Mouse (Mus musculus) neural tube, embryonic 12.5 days (tissue): ENCODE data around the gene Cxcr5. TPM values are rescaled to one million over a fixed set of nuclear protein-coding genes. Genes with fewer than 3 reads are reported as not detected.

ENCODE experiments used
- ATAC-seq: fragments of 200-750 bp; cut with Nextera tagmentation; 2 replicates; pipeline ENCODE4 v1.8.0; 2017; ENCODE audit warnings: low read depth, mild to moderate bottlenecking, moderate TSS enrichment, moderate library complexity; ENCODE audit not compliant: low FRiP score
- H3K27ac ChIP-seq: fragments of 300-500 bp; sonication (generic); 2 replicates; pipeline ENCODE4 v1.5.1; 2016
- H3K27me3 ChIP-seq: fragments of 300-500 bp; sonication (generic); replicated peaks from 2 replicates; pipeline ENCODE4 v1.6.1; 2016; ENCODE audit warnings: mild to moderate bottlenecking
- H3K36me3 ChIP-seq: fragments of 300-500 bp; sonication (generic); 2 replicates; pipeline ENCODE4 v1.6.1; 2016; ENCODE audit warnings: mild to moderate bottlenecking
- H3K4me1 ChIP-seq: fragments of 300-500 bp; sonication (generic); 2 replicates; pipeline ENCODE4 v1.6.1; 2016
- H3K4me2 ChIP-seq: fragments of 300-500 bp; sonication (generic); replicated peaks from 2 replicates; pipeline ENCODE4 v1.6.1; 2016; ENCODE audit warnings: mild to moderate bottlenecking
- H3K4me3 ChIP-seq: fragments of 300-500 bp; sonication (generic); 2 replicates; pipeline ENCODE4 v1.5.1; 2016
- H3K9ac ChIP-seq: fragments of 300-500 bp; sonication (generic); 2 replicates; pipeline ENCODE4 v1.6.1; 2016; ENCODE audit warnings: mild to moderate bottlenecking
- H3K9me3 ChIP-seq: fragments of 300-500 bp; sonication (generic); 2 replicates; pipeline ENCODE4 v1.6.1; 2016; ENCODE audit warnings: mild to moderate bottlenecking
- WGBS: fragments of 180-500 bp; shearing (Covaris S2); methylation state at CpG from one replicate; pipeline ENCODE4 v1.1.7; 2016; 5-methylcytosine and 5-hydroxymethylcytosine counted together
- polyA plus RNA-seq: library from polyadenylated mRNA; unstranded; fragments of >200 nt; fragmentation: Nextera tagmentation; extraction: Ambion mirVana; gene quantifications from 2 replicates; pipeline ENCODE4 v1.2.1, GENCODE M21; 2016

Cxcr5 gene
- polyA plus RNA-seq, 1 experiment from 2014 or later: not detected

DNA sequence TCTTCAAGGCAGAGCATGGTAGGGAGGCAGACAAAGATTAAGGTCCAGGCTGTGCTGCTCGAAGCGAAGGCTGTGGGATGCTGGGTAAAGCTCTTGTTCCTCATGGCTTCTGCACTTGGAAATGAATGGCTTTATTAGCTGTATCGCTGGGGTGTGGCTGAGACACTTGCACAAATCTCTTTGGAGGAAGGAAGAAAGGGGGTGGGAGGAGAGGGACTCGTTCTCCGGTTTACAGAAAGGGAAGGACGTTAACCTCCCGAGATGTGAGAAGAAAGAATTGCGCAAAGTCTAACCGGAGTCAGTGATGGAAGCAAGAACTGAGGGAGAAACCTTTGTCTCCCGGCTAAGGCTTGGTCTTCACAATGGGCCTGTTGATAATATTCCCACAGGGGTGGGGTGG, 10.5 kb downstream of the Cxcr5 start:
- H3K4me2 ChIP-seq: no peak overlapping the region
- WGBS: 89% methylated on average over 10 of the region's 10 CpGs
- H3K9me3 ChIP-seq: no peaks in the 10 kb centered on the region
- no peak overlapping the region for H3K27ac ChIP-seq
- no peaks in the 10 kb centered on the region for H3K27me3 ChIP-seq
- no peak overlapping the region for H3K9ac ChIP-seq
- no peaks in the 10 kb centered on the region for H3K36me3 ChIP-seq
- ATAC-seq: no peak
- H3K4me1 ChIP-seq: no peaks in the 10 kb centered on the region
- no peak overlapping the region for H3K4me3 ChIP-seq

DNA sequence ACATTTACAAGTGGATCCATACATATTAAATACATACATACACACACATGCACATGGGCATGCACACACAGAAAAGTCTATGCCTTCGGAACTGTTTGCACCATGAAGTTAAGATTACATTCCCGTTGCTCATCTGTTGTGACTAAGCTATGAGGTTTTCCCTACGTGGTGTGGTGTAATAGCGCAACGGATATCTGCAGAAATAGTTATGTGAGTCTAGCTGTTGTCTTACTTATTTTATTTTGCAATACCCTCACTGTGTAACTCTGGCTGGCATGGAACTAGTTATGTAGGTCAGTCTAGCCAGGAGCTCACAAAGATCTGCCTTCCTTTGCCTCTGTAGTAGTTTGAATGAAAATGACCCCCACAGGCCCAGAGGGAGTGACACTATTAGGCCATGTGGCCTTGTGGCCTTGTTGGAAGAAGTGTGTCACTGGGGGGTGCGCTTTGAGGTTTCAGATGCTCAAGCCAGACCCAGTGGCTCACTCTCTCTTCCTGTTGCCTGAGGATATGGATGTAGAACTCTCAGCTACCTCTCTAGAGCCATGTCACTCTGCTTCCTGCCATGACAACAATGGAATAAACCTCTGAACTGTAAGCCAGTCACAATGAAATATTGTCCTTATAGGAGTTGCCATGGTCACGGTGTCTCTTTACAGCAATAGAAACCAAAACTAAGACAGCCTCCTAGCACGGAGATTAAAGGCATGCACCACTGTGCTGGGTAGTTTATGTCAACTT, 13.1 kb downstream of the Cxcr5 start:
- ATAC-seq: no peak
- Histone ChIP-seq H3K27ac (no peak overlapping the region), H3K36me3 (no peaks in the 10 kb centered on the region), H3K9me3 (no peaks in the 10 kb centered on the region), H3K4me2 (no peak overlapping the region), H3K9ac (no peak overlapping the region), H3K27me3 (no peaks in the 10 kb centered on the region), H3K4me1 (no peaks in the 10 kb centered on the region), H3K4me3 (no peak overlapping the region)
- WGBS: 92% methylated on average over 8 of the region's 8 CpGs

DNA sequence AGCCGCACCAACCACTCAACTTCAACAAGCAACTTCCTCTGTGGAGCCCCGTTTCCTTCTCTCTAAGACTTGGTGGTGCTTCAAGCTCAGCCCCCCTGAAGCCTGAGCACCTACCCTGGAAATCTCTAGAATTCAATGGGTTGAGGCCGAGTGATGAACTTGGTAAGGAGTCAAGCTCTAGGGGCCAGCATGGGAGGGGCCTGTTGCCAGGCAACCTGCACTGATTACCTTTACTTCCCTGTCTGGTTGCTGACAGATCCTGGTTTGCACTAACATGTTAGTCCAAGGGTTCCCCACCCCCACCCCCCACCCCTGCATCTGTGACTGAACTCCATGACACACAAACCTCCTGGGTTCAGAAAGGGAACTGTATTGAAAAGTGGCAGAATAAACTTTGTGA, 16.7 kb downstream of the Cxcr5 start:
- Histone ChIP-seq H3K9me3 (no peaks in the 10 kb centered on the region), H3K9ac (no peak overlapping the region), H3K27me3 (no peaks in the 10 kb centered on the region), H3K4me3 (no peak overlapping the region), H3K4me2 (no peak overlapping the region), H3K27ac (no peak overlapping the region), H3K36me3 (no peaks in the 10 kb centered on the region), H3K4me1 (no peaks in the 10 kb centered on the region)
- no peak for ATAC-seq
- WGBS: 77% methylated on average over 3 of the region's 3 CpGs

DNA sequence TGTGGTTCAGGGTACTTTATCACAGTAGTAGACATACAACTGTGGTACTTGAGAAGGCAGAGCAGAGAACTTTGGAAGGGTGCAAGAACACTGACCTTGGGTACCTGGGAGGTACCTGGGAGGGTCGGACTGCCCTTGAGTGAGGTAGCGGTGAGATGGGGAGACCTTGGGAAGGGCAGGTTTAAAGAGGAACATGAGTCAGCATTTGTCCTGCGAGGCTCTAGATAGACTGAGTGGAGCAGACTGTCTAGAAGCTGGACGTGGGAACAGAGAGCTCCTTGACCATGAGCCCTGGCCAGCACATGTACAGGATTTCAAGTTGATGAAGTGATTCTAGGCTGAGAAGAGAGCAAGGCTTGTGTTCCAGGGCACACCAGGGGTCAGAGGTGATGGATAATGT, 19.3 kb downstream of the Cxcr5 start:
- H3K4me3 ChIP-seq: no peak overlapping the region
- no peaks in the 10 kb centered on the region for H3K27me3 ChIP-seq
- no peak for ATAC-seq
- H3K9ac ChIP-seq: no peak overlapping the region
- H3K36me3 ChIP-seq: no peaks in the 10 kb centered on the region
- H3K27ac ChIP-seq: no peak overlapping the region
- no peak overlapping the region for H3K4me2 ChIP-seq
- WGBS: 85% methylated on average over 4 of the region's 4 CpGs
- H3K4me1 ChIP-seq: no peaks in the 10 kb centered on the region
- no peaks in the 10 kb centered on the region for H3K9me3 ChIP-seq

DNA sequence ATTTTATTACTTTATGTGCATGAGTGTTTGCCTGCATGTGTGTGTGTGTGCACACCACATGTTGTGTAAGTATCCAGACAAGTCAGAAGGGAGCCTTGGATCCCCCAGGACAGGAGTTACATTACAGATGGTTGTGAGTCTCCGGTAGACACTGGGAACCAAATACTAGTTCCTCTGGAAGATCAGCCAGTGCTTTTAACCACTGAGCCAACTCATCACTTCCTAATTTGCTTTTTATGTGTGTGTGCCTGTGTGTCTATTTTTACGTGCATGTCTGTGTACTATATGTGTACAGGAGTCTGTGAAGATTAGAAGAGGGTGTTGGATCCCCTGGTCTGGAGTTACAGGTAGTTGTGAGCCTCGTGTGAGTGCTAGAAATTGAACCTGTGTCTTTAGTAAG, 21.0 kb downstream of the Cxcr5 start:
- Histone ChIP-seq H3K27ac (no peak overlapping the region), H3K9ac (no peak overlapping the region), H3K9me3 (no peaks in the 10 kb centered on the region), H3K4me1 (no peaks in the 10 kb centered on the region), H3K36me3 (no peaks in the 10 kb centered on the region), H3K27me3 (no peaks in the 10 kb centered on the region), H3K4me2 (no peak overlapping the region), H3K4me3 (no peak overlapping the region)
- 80% methylated on average over 3 of the region's 3 CpGs for WGBS
- no peak for ATAC-seq

DNA sequence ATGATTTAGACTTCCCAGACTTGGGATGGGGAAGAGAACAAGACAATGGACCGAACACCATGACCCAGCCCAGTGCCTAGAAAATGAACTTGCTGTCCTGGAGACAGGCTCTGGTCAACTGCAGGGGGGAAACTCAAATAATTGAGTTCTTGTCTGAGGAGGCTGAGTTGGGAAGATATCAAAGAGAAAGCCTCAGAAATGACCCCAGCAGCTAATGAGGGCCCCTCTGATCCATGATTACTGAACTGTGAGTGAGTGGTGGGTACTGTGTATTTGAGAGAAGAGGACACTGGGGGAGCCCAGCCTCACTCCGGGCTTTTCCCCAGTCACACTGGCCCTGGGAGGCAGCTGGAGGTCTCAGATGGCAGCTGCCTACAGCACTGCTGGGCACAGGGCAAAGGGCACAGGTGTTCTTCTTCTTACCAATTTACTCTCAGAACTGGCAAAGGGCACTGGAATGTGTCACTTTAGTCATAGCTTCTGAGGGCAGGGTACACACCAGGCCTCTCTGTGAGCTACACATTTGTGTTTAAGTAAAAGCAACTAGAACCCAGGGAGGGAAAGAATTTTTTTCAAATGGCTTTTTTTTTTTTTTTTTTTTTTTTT, 21.8 kb downstream of the Cxcr5 start:
- H3K9ac ChIP-seq: no peak overlapping the region
- no peaks in the 10 kb centered on the region for H3K9me3 ChIP-seq
- H3K4me1 ChIP-seq: no peaks in the 10 kb centered on the region
- no peak overlapping the region for H3K4me3 ChIP-seq
- H3K4me2 ChIP-seq: no peak overlapping the region
- H3K27me3 ChIP-seq: no peaks in the 10 kb centered on the region
- no peaks in the 10 kb centered on the region for H3K36me3 ChIP-seq
- H3K27ac ChIP-seq: no peak overlapping the region
- ATAC-seq: no peak
- 33% methylated on average over 2 of the region's 2 CpGs for WGBS

DNA sequence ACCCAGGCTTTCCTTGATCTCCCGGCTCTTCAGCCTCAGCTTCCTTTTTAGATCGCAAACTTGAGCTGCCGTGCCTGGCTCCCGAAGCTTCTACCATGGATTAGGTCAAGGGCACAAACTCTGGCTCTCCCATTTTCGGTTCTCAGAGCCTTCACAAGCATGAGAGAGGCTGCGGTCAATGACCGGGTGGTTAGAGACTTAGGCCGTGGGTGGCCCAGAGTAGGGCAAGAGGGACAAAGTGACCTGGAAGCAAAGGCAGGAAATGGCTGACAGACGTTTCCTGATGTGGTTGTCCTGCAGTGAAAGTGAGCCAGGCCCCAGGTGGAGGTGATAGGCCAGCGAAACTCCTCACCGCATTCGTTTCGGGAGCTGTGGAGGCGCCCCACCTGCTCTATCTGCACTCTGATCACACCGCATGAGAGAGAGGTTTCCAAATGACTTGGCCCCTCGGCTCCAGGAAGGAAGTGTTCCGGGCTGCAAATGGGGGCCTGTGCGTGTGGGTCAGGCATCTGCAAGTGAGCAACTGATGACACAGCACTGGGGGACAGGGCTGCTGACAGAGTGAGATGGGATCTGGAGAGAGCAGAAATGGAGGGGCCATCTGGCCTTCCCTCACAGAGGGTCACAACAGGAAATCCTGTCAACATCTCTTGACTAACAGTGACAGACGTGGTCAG, 23.9 kb downstream of the Cxcr5 start:
- no peak for ATAC-seq
- no peaks in the 10 kb centered on the region for H3K4me1 ChIP-seq
- 81% methylated on average over 19 of the region's 19 CpGs for WGBS

DNA sequence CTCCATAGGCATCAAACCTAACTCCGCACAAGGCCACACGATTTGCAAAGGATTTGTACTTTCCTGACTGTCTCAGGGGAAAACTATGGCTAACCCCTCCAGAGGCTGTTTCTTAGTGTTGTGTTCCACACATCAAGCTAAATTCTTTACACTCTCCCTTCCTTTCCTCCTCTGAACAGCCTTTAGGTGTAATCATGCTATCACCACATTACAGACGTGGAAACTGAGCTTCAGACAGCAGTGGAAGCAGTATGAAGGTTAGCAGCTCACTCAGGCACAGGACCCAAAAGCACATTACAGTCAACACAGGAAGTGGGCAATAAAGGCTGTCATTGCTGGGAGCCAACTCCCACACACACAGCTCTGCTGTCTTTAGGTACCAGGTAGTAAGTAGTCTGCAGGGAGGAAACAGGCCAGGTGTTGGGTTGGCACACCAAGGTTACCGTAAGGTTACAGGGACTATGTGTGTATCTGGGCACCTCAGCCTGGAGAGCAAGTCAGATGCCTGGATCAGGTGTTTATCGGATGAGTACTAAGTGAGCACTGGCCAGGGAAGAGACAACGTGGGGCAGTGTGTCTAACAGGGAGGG, 28.6 kb downstream of the Cxcr5 start:
- Histone ChIP-seq H3K27ac (no peak overlapping the region), H3K9me3 (peaks cover 6% of the 10 kb centered on the region; the same call in 1 of the 2 replicates), H3K4me1 (no peaks in the 10 kb centered on the region), H3K4me3 (no peak overlapping the region), H3K27me3 (no peaks in the 10 kb centered on the region), H3K36me3 (no peaks in the 10 kb centered on the region), H3K4me2 (no peak overlapping the region), H3K9ac (no peak overlapping the region)
- no peak for ATAC-seq
- 85% methylated on average over 6 of the region's 6 CpGs for WGBS

More for the DNA sequence above, 23.9 kb downstream of the Cxcr5 start:
- Histone ChIP-seq H3K27me3 (no peaks in the 10 kb centered on the region), H3K4me2 (no peak overlapping the region), H3K4me3 (no peak overlapping the region), H3K9ac (no peak overlapping the region), H3K36me3 (no peaks in the 10 kb centered on the region), H3K9me3 (no peaks in the 10 kb centered on the region), H3K27ac (no peak overlapping the region)

DNA sequence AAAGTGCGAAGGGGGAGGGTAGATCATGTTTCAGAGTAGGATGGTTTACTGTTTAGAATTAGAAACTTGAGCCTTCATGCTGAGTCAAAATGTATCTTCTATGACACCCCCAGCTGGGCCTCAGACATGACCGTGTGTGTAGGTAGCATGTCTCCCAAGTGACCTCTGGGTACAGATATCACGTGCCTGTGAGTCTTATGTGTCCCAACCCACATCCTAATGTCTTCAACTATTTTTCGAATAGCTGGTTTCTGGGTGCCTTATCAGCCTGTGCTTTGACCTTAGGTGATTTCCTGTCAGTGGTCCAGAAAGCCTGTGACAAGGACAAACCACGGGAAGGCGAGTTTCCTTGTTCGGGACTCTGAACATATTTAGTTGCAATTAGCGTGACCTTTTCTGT, 33.3 kb downstream of the Cxcr5 start:
- no peak overlapping the region for H3K4me3 ChIP-seq
- no peaks in the 10 kb centered on the region for H3K36me3 ChIP-seq
- no peak overlapping the region for H3K9ac ChIP-seq
- 83% methylated on average over 8 of the region's 8 CpGs for WGBS
- H3K4me2 ChIP-seq: no peak overlapping the region
- ATAC-seq: no peak
- H3K27ac ChIP-seq: no peak overlapping the region
- H3K9me3 ChIP-seq: peaks cover 6% of the 10 kb centered on the region; the same call in 1 of the 2 replicates
- H3K27me3 ChIP-seq: no peaks in the 10 kb centered on the region
- no peaks in the 10 kb centered on the region for H3K4me1 ChIP-seq

DNA sequence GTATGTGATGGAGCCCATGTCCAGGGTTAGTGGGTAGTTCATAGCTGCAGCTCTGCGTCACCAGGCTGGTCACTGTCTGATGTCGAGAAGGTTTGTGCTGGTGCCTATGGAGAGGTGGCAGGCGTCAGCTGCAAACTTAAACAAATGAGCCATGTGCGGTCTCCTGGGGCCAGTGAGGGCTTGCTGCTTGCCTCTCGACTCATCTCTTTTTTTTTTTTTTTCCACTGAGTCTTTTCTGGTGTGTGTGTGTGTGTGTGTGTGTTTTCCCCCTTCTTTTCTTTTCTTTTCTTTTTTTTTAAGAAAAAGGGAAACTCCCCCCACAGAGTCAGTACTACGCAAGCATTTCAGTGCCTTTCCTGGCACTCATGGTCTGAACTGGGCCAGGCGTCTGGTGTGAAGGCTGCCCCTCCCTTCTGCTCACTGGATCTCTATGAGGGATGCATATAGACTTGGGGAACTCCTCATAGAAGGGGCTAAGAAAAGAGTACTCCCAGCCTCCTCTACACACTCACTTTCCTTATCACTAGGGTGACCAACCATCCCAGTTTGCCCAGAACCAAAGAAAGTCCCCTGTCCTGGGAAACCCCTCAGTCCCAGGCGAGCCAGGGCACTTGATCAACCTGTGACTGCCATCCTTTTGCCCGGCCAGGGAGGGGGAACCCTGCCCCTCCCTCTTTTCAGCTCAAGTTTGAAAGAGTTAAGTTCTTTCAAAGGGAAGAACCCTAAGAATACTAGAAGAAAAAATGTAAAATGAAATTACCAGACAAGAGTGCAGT, 35.2 kb downstream of the Cxcr5 start:
- Histone ChIP-seq H3K9ac (no peak overlapping the region), H3K4me2 (no peak overlapping the region), H3K4me1 (no peaks in the 10 kb centered on the region), H3K36me3 (no peaks in the 10 kb centered on the region), H3K27me3 (no peaks in the 10 kb centered on the region), H3K27ac (no peak overlapping the region), H3K9me3 (peaks cover 2% of the 10 kb centered on the region; the same call in 1 of the 2 replicates), H3K4me3 (no peak overlapping the region)
- 61% methylated on average over 9 of the region's 9 CpGs for WGBS
- ATAC-seq: no peak

DNA sequence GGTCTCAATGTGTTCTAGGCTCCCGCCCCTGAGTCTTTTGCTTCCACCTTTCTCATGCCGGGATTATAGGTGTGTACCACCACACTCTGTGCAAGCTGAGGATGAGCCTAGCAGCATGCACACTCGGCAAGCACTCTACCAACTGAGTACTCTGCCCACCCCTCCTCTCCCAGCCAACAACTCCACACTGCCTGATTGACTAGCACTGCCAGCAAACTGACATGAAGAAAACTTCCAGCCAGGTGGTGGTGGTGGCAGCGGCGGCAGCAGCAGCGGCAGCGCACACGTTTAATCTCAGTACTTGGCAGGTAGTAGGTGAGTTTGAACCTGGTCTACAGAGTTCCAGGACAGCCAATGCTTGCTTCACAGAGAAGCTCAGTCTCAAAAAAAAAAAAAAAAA, 36.1 kb downstream of the Cxcr5 start:
- no peak overlapping the region for H3K9ac ChIP-seq
- no peaks in the 10 kb centered on the region for H3K27me3 ChIP-seq
- H3K36me3 ChIP-seq: no peaks in the 10 kb centered on the region
- no peak overlapping the region for H3K4me3 ChIP-seq
- 91% methylated on average over 8 of the region's 8 CpGs for WGBS
- no peak overlapping the region for H3K27ac ChIP-seq
- H3K9me3 ChIP-seq: no peaks in the 10 kb centered on the region
- no peak overlapping the region for H3K4me2 ChIP-seq
- ATAC-seq: no peak
- H3K4me1 ChIP-seq: no peaks in the 10 kb centered on the region

DNA sequence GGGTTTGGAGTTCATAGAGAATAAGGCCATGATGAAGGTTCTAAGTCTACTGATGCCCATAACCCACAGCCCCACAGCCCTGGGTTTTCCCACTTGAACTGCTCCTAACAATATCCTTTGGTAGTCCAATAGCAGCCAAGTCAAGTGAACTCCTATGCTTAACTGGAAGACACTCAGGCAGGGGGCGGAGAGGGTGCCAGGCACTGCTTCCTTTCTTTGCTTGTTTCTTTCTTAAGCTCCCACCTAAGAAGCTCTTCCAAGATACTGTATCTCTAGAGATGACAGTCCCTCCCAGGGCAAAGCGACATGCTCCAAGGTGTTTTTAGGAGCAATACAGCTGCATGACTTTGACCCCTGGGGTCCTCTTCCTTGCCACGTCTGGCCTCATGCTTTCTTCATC, 36.7 kb downstream of the Cxcr5 start:
- no peak overlapping the region for H3K27ac ChIP-seq
- H3K36me3 ChIP-seq: no peaks in the 10 kb centered on the region
- no peak overlapping the region for H3K9ac ChIP-seq
- H3K27me3 ChIP-seq: no peaks in the 10 kb centered on the region
- no peaks in the 10 kb centered on the region for H3K4me1 ChIP-seq
- H3K9me3 ChIP-seq: no peaks in the 10 kb centered on the region
- H3K4me2 ChIP-seq: no peak overlapping the region
- WGBS: 82% methylated on average over 3 of the region's 3 CpGs
- H3K4me3 ChIP-seq: no peak overlapping the region
- ATAC-seq: no peak
